Mouse (Mus musculus) CH12.LX (cell line): Measurements from ENCODE around the gene Sgce. TPM values are rescaled to one million over a fixed set of nuclear protein-coding genes. Genes with fewer than 3 reads are reported as not detected.
"Not testable (repeated sequence)": the region's sequence is repeated elsewhere in the genome, so short reads cannot be mapped to it uniquely, and the experiment has no call there.

Source experiments
- DNase-seq: peaks from one replicate; pipeline ENCODE4 v3.0.0-alpha.2; 2013; ENCODE audit errors: extremely low read depth
- H3K27ac ChIP-seq: 2 replicates; pipeline ENCODE4 v1.5.1; 2012; ENCODE audit warnings: low read depth, mild to moderate bottlenecking, control low read depth, moderate library complexity; ENCODE audit not compliant: insufficient read depth
- H3K27me3 ChIP-seq: replicated peaks from 2 replicates; pipeline ENCODE3; 2012; ENCODE audit warnings: inconsistent platforms
- H3K36me3 ChIP-seq, 2 experiments: replicated peaks in 1 of 2; 2 replicates each; pipeline versions ENCODE3 to v1.6.1; 2012; ENCODE audit warnings: inconsistent platforms in 1 of 2, low read length in 1 of 2, mild to moderate bottlenecking in 1 of 2, mixed read lengths in 1 of 2, moderate library complexity in 1 of 2; ENCODE audit not compliant: control insufficient read depth in 1 of 2, insufficient read depth in 1 of 2
- H3K4me1 ChIP-seq, 2 experiments: 2 replicates each; pipeline ENCODE4 v1.6.1; 2012; ENCODE audit warnings: inconsistent platforms in 1 of 2, moderate library complexity in 1 of 2; ENCODE audit not compliant: insufficient read depth in 2 of 2, control insufficient read depth in 1 of 2
- H3K4me2 ChIP-seq: 2 replicates; pipeline ENCODE4 v1.6.1; 2012; ENCODE audit warnings: low read depth, mild to moderate bottlenecking, control low read depth; ENCODE audit not compliant: poor library complexity, insufficient read depth, severe bottlenecking
- H3K4me3 ChIP-seq, 3 experiments: fragments of 150-350 bp in 1 of 3; sonication (generic) in 1 of 3; replicated peaks in 1 of 3; 2 replicates each; pipeline versions ENCODE3 to v1.5.1; 2011 to 2012; ENCODE audit warnings: low read depth in 2 of 3, low read length in 2 of 3, mild to moderate bottlenecking in 2 of 3, moderate library complexity in 2 of 3, control low read depth in 1 of 3, improper control_type of control experiment in 1 of 3, inconsistent platforms in 1 of 3, mixed read lengths in 1 of 3; ENCODE audit not compliant: poor library complexity in 1 of 3
- H3K79me2 ChIP-seq: replicated peaks from 2 replicates; pipeline ENCODE4 v1.6.1; 2012; ENCODE audit warnings: mild to moderate bottlenecking, moderate library complexity; ENCODE audit not compliant: control insufficient read depth, poor library complexity, insufficient read depth, severe bottlenecking; ENCODE audit errors: extremely low read depth
- H3K9ac ChIP-seq: 2 replicates; pipeline ENCODE4 v1.6.1; 2012; ENCODE audit warnings: low read depth, mild to moderate bottlenecking, control low read depth, moderate library complexity; ENCODE audit not compliant: insufficient read depth
- H3K9me3 ChIP-seq: replicated peaks from 2 replicates; pipeline ENCODE3; 2012; ENCODE audit warnings: low read length, inconsistent platforms, mixed read lengths
- CHD1 ChIP-seq: IDR thresholded peaks from 2 replicates; pipeline ENCODE4 v1.6.1; 2012; ENCODE audit warnings: low read depth, low read length, improper control_type of control experiment, inconsistent platforms
- CTCF ChIP-seq, 2 experiments: IDR thresholded peaks in 1 of 2; conservative IDR thresholded peaks in 1 of 2; 2 replicates each; pipeline ENCODE4 v1.5.1; 2011 to 2012; ENCODE audit warnings: low read depth in 2 of 2, low read length in 2 of 2, improper control_type of control experiment in 1 of 2, inconsistent platforms in 1 of 2, mild to moderate bottlenecking in 1 of 2, moderate library complexity in 1 of 2
- EP300 ChIP-seq: IDR thresholded peaks from 2 replicates; pipeline ENCODE4 v1.6.1; 2011; ENCODE audit warnings: low read length, improper control_type of control experiment
- GABPA ChIP-seq: IDR thresholded peaks from 2 replicates; pipeline ENCODE4 v1.6.1; 2012; ENCODE audit warnings: low read depth, low read length, improper control_type of control experiment, inconsistent platforms; ENCODE audit not compliant: insufficient replicate concordance
- HCFC1 ChIP-seq: IDR thresholded peaks from 2 replicates; pipeline ENCODE4 v1.6.1; 2012; ENCODE audit warnings: low read depth, mild to moderate bottlenecking, inconsistent platforms, low read length, improper control_type of control experiment
- IRF4 ChIP-seq: IDR thresholded peaks from 2 replicates; pipeline ENCODE4 v1.6.1; 2014; ENCODE audit warnings: low read depth, mild to moderate bottlenecking, inconsistent platforms, low read length, improper control_type of control experiment
- KAT2A ChIP-seq: IDR thresholded peaks from 2 replicates; pipeline ENCODE4 v1.6.1; 2012; ENCODE audit warnings: low read length, improper control_type of control experiment, inconsistent platforms; ENCODE audit not compliant: insufficient replicate concordance
- MAFK ChIP-seq: IDR thresholded peaks from 2 replicates; pipeline ENCODE4 v1.6.1; 2011; ENCODE audit warnings: low read length, improper control_type of control experiment; ENCODE audit not compliant: insufficient replicate concordance
- MXI1 ChIP-seq: IDR thresholded peaks from 2 replicates; pipeline ENCODE4 v1.6.1; 2011; ENCODE audit warnings: mild to moderate bottlenecking, low read depth, low read length, improper control_type of control experiment
- NELFE ChIP-seq: IDR thresholded peaks from 2 replicates; pipeline ENCODE4 v1.6.1; 2011; ENCODE audit warnings: low read depth, low read length, improper control_type of control experiment
- NRF1 ChIP-seq: IDR thresholded peaks from 2 replicates; pipeline ENCODE4 v1.6.1; 2014; ENCODE audit warnings: low read depth, mild to moderate bottlenecking, inconsistent platforms, low read length, improper control_type of control experiment, moderate library complexity
- RAD21 ChIP-seq: IDR thresholded peaks from 2 replicates; pipeline ENCODE4 v1.6.1; 2011; ENCODE audit warnings: low read depth, mild to moderate bottlenecking, low read length, improper control_type of control experiment, moderate library complexity
- RCOR1 ChIP-seq: conservative IDR thresholded peaks from 2 replicates; pipeline ENCODE4 v1.6.1; 2012; ENCODE audit warnings: low read depth, mild to moderate bottlenecking, inconsistent platforms, low read length, improper control_type of control experiment
- SMC3 ChIP-seq: IDR thresholded peaks from 2 replicates; pipeline ENCODE4 v1.6.1; 2011; ENCODE audit warnings: low read depth, low read length, improper control_type of control experiment
- USF1 ChIP-seq: IDR thresholded peaks from 2 replicates; pipeline ENCODE4 v1.6.1; 2014; ENCODE audit warnings: low read depth, mild to moderate bottlenecking, inconsistent platforms, low read length, improper control_type of control experiment
- USF2 ChIP-seq: conservative IDR thresholded peaks from 2 replicates; pipeline ENCODE4 v1.6.1; 2011; ENCODE audit warnings: low read depth, low read length, improper control_type of control experiment
- ZMIZ1 ChIP-seq: IDR thresholded peaks from 2 replicates; pipeline ENCODE4 v1.6.1; 2012; ENCODE audit warnings: low read depth, mild to moderate bottlenecking, inconsistent platforms, low read length, improper control_type of control experiment
- ZNF384 ChIP-seq: IDR thresholded peaks from 2 replicates; pipeline ENCODE4 v1.6.1; 2012; ENCODE audit warnings: low read depth, low read length, improper control_type of control experiment, inconsistent platforms
- dilution Hi-C: fragments of 300-500 bp; cut with MboI; formaldehyde crosslinking; loops from 2 replicates; pipeline ENCODE4 v1.14.3; 2020; ENCODE audit warnings: low sequenced_read_pairs; ENCODE audit not compliant: extremely low pct_unique_long_range_greater_than_20kb, extremely low pct_ligation_motif_present
- in situ Hi-C: fragments of 300-500 bp; cut with MboI; formaldehyde crosslinking; loops from 3 replicates; pipeline ENCODE4 v1.14.3; 2019; ENCODE audit warnings: low sequenced_read_pairs, low pct_ligation_motif_present, low pct_unique_long_range_greater_than_20kb, mixed read lengths
- polyA plus RNA-seq: library from polyadenylated mRNA; unstranded; fragments of >175 nt; gene quantifications from 2 replicates; pipeline ENCODE4 v1.2.1, GENCODE M21; 2012; ENCODE audit warnings: low read depth; ENCODE audit not compliant: insufficient read length
- total RNA-seq, 2 experiments: library from RNA; depleted of rRNA; stranded (reverse); fragments of 300-350 nt in 1 of 2; fragments of >200 nt in 1 of 2; gene quantifications; 2 replicates each; pipeline ENCODE4 v1.2.3; 2012 to 2014

The Sgce gene
- total and polyA plus RNA-seq, 3 experiments: not detected

DNA sequence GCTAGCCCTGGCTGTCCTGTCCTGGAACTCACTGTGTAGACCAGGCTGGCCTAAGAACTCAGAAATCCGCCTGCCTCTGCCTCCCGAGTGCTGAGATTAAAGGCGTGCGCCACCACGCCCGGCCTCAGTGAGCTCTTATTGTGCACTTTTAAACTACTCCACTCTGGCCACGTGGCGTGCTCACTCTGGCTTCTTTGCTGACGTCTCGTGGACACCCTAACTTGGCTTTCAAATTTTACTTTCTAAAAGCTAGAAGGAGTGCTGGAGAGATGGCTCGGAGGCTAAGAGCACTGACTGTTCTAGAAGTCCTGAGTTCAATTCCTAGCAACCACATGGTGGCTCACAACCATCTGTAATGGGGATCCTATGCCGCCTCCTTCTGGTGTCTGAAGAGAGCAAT, 93.3 kb downstream of the Sgce start:
- H3K4me2 ChIP-seq, H3K9me3 ChIP-seq, H3K9ac ChIP-seq, H3K27ac ChIP-seq, H3K36me3 ChIP-seq, H3K4me1 ChIP-seq, DNase-seq, H3K79me2 ChIP-seq, H3K27me3 ChIP-seq, H3K4me3 ChIP-seq, dilution Hi-C loops: not testable (repeated sequence)
- TF ChIP-seq CTCF (conservative IDR thresholded peaks at IDR 0.05 in 1 of 2, IDR thresholded peaks at IDR 0.05 in 1 of 2; ENCODE audit: low read depth in 2 of 2, low read length in 2 of 2) (peak in 1 of 2 experiments; percentile 48; a peak in 2 of 4 replicates), RAD21 (peak; percentile 9)
- in situ Hi-C loops: loop anchor here (25.0 kb wide), 2 partner anchors 459 to 734 kb away; partner anchors contain the start of gene Asb4

DNA sequence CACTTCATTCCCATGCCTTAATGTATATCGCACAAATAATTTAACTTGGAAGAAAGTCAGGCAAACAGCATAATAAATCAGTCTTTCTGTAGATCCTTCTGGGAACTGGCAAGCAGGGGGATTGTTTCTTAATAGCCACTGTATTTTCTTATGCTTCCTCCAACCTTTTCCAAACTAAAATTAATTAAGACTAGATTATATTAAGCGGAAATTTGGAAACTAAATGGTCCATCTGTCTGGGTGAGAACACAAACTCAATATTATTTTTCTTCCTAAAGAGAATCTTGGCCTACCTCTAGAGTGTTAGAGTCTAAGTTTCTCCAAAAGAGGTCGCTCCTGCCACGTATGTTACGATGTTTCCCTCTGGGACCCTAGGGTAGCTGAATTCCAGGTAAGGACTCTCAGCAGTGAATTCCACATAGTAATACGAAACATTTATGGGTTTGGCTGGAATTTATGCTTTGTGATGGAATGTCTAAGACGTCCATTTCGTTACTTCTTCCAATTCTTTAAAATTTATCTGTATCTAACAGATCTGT, 94.3 kb downstream of the Sgce start:
- in situ Hi-C loops (loop anchor here (25.0 kb wide), 2 partner anchors 460 to 735 kb away; partner anchors contain the start of gene Asb4), dilution Hi-C loops (no loop called here)
- Histone ChIP-seq H3K36me3 (no peaks in the 10 kb centered on the region), H3K9ac (no peak overlapping the region), H3K4me2 (no peak overlapping the region), H3K79me2 (no peaks in the 10 kb centered on the region), H3K4me3 (no peak overlapping the region), H3K9me3 (no peaks in the 10 kb centered on the region), H3K27me3 (peaks cover under 1% of the 10 kb centered on the region), H3K4me1 (peaks cover 0 to 4% of the 10 kb centered on the region in 2 experiments; a peak in 2 of 4 replicates), H3K27ac (no peak overlapping the region)
- TF ChIP-seq NRF1 (no peak), USF1 (no peak), USF2 (no peak), RAD21 (peak; percentile 54), CTCF (conservative IDR thresholded peaks at IDR 0.05 in 1 of 2, IDR thresholded peaks at IDR 0.05 in 1 of 2; ENCODE audit: low read depth in 2 of 2, low read length in 2 of 2) (peak in 1 of 2 experiments; percentile 56; a peak in 2 of 4 replicates), RCOR1 (no peak), SMC3 (peak; percentile 35)
- DNase-seq: no peak

DNA sequence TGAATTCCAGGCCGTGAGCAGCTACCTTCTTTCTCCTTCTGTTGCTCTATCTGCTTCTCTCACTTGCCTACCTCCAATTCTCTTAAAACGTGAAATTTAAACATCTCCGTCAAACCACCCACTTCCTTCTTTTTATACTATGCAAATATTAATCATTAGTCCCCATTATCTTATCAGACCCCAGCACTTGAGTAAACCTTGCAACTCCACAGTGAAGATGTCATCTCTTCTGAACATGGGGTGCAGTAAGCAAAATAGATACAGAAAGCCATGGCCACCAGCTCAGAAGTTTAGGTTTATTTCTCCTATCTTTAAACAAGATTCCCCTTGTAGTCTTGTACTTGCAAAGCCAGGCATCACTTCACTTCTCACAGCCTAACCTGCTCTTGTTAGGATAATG, 99.7 kb downstream of the Sgce start:
- no peak overlapping the region for H3K9ac ChIP-seq
- H3K36me3 ChIP-seq: peaks cover 0 to 2% of the 10 kb centered on the region in 2 experiments
- no peak overlapping the region for H3K4me2 ChIP-seq
- TF ChIP-seq HCFC1 (no peak), CTCF (conservative IDR thresholded peaks at IDR 0.05 in 1 of 2, IDR thresholded peaks at IDR 0.05 in 1 of 2; ENCODE audit: low read depth in 2 of 2, low read length in 2 of 2) (no peak), KAT2A (no peak), GABPA (no peak), SMC3 (no peak), NELFE (no peak), USF2 (no peak), MAFK (no peak), CHD1 (no peak), MXI1 (no peak), IRF4 (no peak), EP300 (no peak), ZMIZ1 (no peak), ZNF384 (no peak)
- no peak for DNase-seq
- H3K4me1 ChIP-seq: no peaks in the 10 kb centered on the region
- H3K79me2 ChIP-seq: no peaks in the 10 kb centered on the region
- dilution Hi-C loops (no loop called here), in situ Hi-C loops (no loop called here)
- H3K4me3 ChIP-seq: no peak overlapping the region
- H3K9me3 ChIP-seq: no peaks in the 10 kb centered on the region
- no peaks in the 10 kb centered on the region for H3K27me3 ChIP-seq
- no peak overlapping the region for H3K27ac ChIP-seq
